Mouse (Mus musculus): ENCODE measurements around the gene Fam131b.

GRCm38 (mm10) chr6:42355366-42355765 lies 30.9 kb upstream of the Fam131b start:
- TF ChIP-seq CTCF (IDR thresholded peaks at IDR 0.05; ENCODE audit: extremely low read depth, insufficient read depth, low read length): no peak
- TF ChIP-seq POLR2A (IDR thresholded peaks at IDR 0.05; ENCODE audit: extremely low read depth, insufficient read depth, low read length): no peak

Measured in cortical plate, adult 2 months (tissue).